8 mouse cellular contexts compared by ENCODE assay signal in the genomic region with DNA sequence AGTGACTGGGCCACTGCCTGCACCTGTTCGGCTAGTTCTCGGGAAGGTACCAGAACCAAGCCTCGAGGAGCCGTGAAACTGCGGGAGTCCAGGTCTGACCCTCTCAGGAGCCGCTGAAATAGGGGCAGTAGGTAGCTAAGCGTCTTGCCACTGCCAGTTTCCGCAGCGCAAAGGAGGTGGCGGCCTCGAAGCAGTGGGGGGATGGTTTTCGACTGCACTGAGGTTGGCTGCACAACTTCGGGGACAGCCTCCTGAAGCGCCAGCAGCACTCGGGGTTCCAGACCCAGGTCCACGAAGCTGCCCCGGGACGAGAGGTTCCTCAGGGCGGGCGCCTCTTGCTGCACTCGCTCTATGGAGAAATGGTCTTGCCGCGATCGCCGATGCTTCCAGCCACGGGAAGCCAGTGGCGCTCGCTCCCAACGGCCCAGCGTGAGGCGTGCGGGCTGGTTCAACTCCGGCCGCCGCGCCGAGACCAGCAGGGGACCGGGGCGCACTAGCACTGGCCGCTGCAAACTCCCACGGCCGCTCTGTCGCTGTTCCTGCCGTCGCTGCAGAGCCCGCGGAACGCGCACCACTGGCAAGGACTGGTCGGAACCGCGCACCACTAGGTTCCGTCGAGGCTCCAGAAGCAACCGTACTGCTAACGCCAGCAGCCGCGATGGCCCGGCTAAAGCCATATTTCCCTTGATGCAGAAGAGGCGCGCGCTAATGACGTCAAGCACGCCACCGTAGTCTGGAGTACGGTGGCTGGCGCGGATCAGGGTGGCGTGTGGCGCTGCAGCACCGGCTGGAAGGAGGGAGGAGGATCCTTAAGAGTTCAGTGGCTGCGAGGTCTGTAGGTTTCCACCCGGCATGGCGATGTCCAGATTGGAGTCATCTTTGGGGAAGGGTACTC. TPM values are rescaled to one million over a fixed set of nuclear protein-coding genes. Genes with fewer than 3 reads are reported as not detected.
DNase-seq lines count a peak whose midpoint lies in the region; ATAC-seq and TF ChIP-seq lines count a peak whose summit lies in the region.

No protein-coding gene starts in this region.

- 2% methylated on average over 74 of the region's 74 CpGs for WGBS in hindbrain, embryonic 10.5 days
- 2% methylated on average over 74 of the region's 74 CpGs for WGBS in lung, postnatal 0 days

- peak; percentile 98 for ATAC-seq in lung, postnatal 0 days

- peak overlapping the region; percentile 84 for H3K9ac ChIP-seq in lung, postnatal 0 days (replicated peaks; ENCODE audit: low read depth)

- TF ChIP-seq CTCF in lung, postnatal 0 days (IDR thresholded peaks at IDR 0.05) = peak; percentile 30

- peaks cover 23% of the 10 kb centered on the region for H3K4me1 ChIP-seq in hindbrain, embryonic 10.5 days (replicated peaks)
- peaks cover 9% of the 10 kb centered on the region; the same call in 1 of the 2 replicates for H3K4me1 ChIP-seq in lung, postnatal 0 days (ENCODE audit: insufficient read depth, low read depth, low read length)

- no peaks in the 10 kb centered on the region for H3K27me3 ChIP-seq in hindbrain, embryonic 10.5 days (ENCODE audit: insufficient read depth, poor library complexity, severe bottlenecking)
- no peaks in the 10 kb centered on the region for H3K27me3 ChIP-seq in lung, postnatal 0 days (replicated peaks; ENCODE audit: insufficient read depth, low read length)

- peaks cover 24% of the 10 kb centered on the region for H3K36me3 ChIP-seq in hindbrain, embryonic 10.5 days
- no peaks in the 10 kb centered on the region for H3K36me3 ChIP-seq in lung, postnatal 0 days (ENCODE audit: insufficient read depth, low read length)

- H3K4me3 ChIP-seq in hindbrain, embryonic 10.5 days = peak overlapping the region; percentile 100
- H3K4me3 ChIP-seq in lung, postnatal 0 days (ENCODE audit: low read depth, low read length) = peak overlapping the region; percentile 70

- peak; percentile 80 for DNase-seq in MEL-GATA-1-ER (ENCODE audit: extremely low read depth, low read depth)
- DNase-seq in cerebellum, adult 8-10 months = peak; percentile 90
- peak; percentile 94 for DNase-seq in forelimb bud, embryonic 11.5 days (ENCODE audit: low read depth, low spot score)
- DNase-seq in hindbrain, embryonic 10.5 days (ENCODE audit: low spot score) = peak; percentile 93
- peak; percentile 92 for DNase-seq in layer of hippocampus, adult 9-11 months
- peak; percentile 96 for DNase-seq in lung, postnatal 0 days (ENCODE audit: low spot score)
- DNase-seq in ovary, postnatal 14 days (ENCODE audit: low spot score) = peak; percentile 89
- DNase-seq in thymus, postnatal 14 days = peak; percentile 92

- H3K9me3 ChIP-seq in hindbrain, embryonic 10.5 days = no peaks in the 10 kb centered on the region
- H3K9me3 ChIP-seq in lung, postnatal 0 days (ENCODE audit: low read length) = no peaks in the 10 kb centered on the region

- H3K4me2 ChIP-seq in lung, postnatal 0 days (replicated peaks; ENCODE audit: low read depth, low read length) = peak overlapping the region; percentile 89

- peak overlapping the region; percentile 93 for H3K27ac ChIP-seq in hindbrain, embryonic 10.5 days
- H3K27ac ChIP-seq in lung, postnatal 0 days (ENCODE audit: low read length) = peak overlapping the region; percentile 43

- no peak for TF ChIP-seq EP300 in lung, postnatal 0 days (IDR thresholded peaks at IDR 0.05)

RNA-seq across cellular contexts. Expression of gene Ddx28, which starts 0.7 kb away (rescaled TPM):
- polyA plus RNA-seq in hindbrain, embryonic 10.5 days (2016; fragmentation: Nextera tagmentation; extraction: Ambion mirVana) = 22.4 and 24.4 TPM in 2 replicates
- polyA plus RNA-seq in lung, postnatal 0 days (2015; fragmentation: Nextera tagmentation; extraction: Ambion mirVana) = 10.5 and 11.4 TPM in 2 replicates

RNA-seq across cellular contexts. Expression of gene Dpep2nb, which starts 5.2 kb away (rescaled TPM):
- not detected in 2 replicates for polyA plus RNA-seq in hindbrain, embryonic 10.5 days (2016; fragmentation: Nextera tagmentation; extraction: Ambion mirVana)
- 0.12 TPM in 1 of 2 replicates, not detected in the other for polyA plus RNA-seq in lung, postnatal 0 days (2015; fragmentation: Nextera tagmentation; extraction: Ambion mirVana)

RNA-seq across cellular contexts. Expression of gene Dus2, which starts 19.9 kb away (rescaled TPM):
- polyA plus RNA-seq in hindbrain, embryonic 10.5 days (2016; fragmentation: Nextera tagmentation; extraction: Ambion mirVana) = 21.1 and 21.3 TPM in 2 replicates
- polyA plus RNA-seq in lung, postnatal 0 days (2015; fragmentation: Nextera tagmentation; extraction: Ambion mirVana) = 7.4 and 8.8 TPM in 2 replicates

RNA-seq across cellular contexts. Expression of gene Dpep3, which starts 31.8 kb away (rescaled TPM):
- not detected in 2 replicates for polyA plus RNA-seq in hindbrain, embryonic 10.5 days (2016; fragmentation: Nextera tagmentation; extraction: Ambion mirVana)
- polyA plus RNA-seq in lung, postnatal 0 days (2015; fragmentation: Nextera tagmentation; extraction: Ambion mirVana) = 0.13 TPM in 1 of 2 replicates, not detected in the other

RNA-seq across cellular contexts. Expression of gene Slc12a4, which starts 45.1 kb away (rescaled TPM):
- 18.7 and 19.3 TPM in 2 replicates for polyA plus RNA-seq in hindbrain, embryonic 10.5 days (2016; fragmentation: Nextera tagmentation; extraction: Ambion mirVana)
- 29.2 and 33.9 TPM in 2 replicates for polyA plus RNA-seq in lung, postnatal 0 days (2015; fragmentation: Nextera tagmentation; extraction: Ambion mirVana)

Comparison
In these comparisons a context has a peak if more than half of its experiments do, and no peak if none do; other contexts are left out.
1. Peak in every context shown above with its lines: DNase-seq, ATAC-seq, H3K4me3 ChIP-seq and H3K27ac ChIP-seq.